Mouse (Mus musculus) c-Kit-positive CD71-positive TER-119-positive erythroid progenitor cells, embryonic 14.5 days (primary cell): ENCODE results near the gene Osbp2.
A peak's percentile ranks its signal among the peaks of the same experiment; 100 is the strongest.

Source experiments
- DNase-seq: peaks from one replicate; pipeline ENCODE4 v3.0.0-alpha.2; 2013; ENCODE audit warnings: low spot score

Gene Osbp2

DNA sequence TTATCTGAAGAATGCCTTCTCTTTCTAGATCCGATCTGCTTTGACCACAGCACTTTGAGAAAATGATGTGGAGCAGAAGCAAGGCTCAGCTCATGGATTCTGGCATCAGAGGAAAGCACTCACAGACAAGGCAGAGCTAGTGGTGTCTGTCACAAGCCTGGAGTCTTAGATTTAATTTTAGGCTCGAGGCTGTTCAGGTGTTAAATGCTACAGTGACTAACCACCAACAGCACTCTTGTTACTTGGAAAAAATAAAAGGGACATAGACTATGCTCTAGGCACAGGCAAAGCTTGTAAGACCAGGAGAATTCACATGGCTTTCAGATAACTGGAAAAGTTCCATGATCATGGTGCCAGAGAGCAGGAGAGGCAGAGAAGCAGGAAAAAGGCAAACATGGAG lies 40.3 kb downstream of the Osbp2 start:
- DNase-seq, result no peak

DNA sequence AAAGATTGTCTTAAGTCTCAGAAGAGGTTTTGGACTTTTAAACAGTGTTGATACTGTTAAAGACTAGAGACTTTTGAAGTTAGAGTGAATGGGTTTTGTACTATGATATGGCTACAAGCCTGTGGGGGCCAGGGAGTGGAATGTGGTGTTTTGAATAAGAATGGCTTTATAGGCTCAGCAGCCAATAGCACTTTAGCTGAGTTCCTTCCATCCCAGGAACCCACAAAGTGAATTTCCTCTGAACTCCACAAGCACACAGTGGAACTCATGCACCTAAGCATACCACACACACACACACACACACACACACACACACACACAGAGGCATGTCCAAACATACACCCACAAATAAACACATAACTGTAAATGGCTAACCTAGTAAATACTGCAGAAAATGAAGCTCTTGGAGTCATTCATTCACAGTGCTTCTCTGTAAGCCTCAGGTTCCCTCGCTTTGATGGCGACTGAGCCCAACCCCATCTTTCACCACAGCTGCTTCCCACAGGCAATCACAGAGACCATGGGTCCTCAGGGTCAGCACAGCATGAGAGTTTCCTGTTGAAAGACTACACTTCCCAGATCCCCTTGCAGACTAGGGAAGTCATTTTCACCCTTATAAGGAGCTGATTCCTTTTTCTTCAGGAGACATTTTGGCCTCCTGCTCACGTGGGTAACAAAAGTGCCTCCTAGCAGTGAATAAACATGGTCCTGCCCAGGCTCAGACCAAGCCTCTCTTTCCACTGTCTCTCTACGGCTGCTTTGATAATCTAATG lies 45.5 kb downstream of the Osbp2 start:
- DNase-seq, result no peak

GRCm38 (mm10) chr11:3815951-3816350 lies 47.8 kb downstream of the Osbp2 start:
- DNase-seq, result no peak

- no peak for DNase-seq
These were observed 50.4 kb downstream of the Osbp2 start for GRCm38 (mm10) chr11:3813340-3813739.

DNA sequence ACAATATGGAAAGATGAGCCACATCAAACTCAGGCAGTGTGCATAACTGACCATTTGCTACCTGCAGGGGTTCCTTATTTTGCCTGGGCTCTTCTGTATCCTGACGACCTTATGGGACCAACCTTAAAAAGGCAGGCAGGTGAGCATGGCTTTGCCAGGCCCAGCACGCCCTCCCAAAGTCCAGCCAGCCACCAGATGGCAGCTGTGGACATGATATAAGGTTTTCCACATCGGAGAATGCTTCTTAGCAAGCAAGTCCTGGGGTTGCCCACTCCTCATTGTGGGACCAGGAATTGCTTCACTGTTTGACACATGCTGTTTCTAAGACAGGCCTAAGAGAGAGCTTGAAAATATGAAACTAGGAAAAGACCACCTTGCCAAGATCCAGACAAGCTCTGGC lies 55.5 kb downstream of the Osbp2 start:
- DNase-seq, result no peak

GRCm38 (mm10) chr11:3805362-3805761 lies 58.3 kb downstream of the Osbp2 start:
- DNase-seq, result peak; percentile 24

DNA sequence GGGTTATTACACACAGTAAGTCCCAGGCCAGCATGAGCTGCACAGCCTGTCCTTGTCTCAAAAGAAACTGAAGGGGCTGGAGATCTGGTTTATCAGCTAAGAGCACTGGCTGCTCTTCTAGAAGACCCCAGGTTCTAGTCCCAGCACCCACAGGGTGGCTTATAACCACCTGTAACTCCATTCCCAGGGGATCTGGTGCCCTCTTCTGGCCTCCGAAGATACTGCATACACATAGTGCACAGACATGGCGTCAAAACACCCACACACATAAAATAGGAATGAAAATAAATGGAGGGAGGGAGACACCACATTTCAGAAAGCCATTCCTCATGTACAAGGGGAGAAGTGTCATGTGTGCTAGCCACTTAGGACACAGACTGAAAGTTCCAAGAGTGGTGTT lies 59.1 kb downstream of the Osbp2 start:
- no peak for DNase-seq

GRCm38 (mm10) chr11:3802057-3802456 lies 61.6 kb downstream of the Osbp2 start:
- no peak for DNase-seq

- DNase-seq, result no peak
These were observed 66.0 kb downstream of the Osbp2 start for GRCm38 (mm10) chr11:3797631-3798215.

DNA sequence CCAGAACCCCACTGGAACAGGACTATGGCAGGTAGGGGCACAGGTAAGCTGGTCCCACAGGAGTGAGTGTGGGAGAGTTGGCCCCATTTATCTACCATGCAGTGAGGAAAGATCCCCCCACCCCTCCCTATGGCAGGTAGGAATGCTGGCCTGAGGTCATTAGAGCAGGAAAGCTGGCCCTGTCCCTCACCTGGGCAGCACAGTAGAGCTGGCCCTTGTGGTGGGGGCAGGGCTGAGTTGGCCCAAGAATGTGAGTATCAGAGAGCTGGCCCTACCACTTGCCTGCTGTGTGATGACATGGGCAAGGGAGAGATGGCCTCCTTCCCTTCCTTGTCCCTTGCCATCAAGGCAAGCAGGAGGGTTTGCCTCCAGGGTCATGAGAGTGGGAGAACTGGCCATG lies 73.0 kb downstream of the Osbp2 start:
- no peak for DNase-seq

DNA sequence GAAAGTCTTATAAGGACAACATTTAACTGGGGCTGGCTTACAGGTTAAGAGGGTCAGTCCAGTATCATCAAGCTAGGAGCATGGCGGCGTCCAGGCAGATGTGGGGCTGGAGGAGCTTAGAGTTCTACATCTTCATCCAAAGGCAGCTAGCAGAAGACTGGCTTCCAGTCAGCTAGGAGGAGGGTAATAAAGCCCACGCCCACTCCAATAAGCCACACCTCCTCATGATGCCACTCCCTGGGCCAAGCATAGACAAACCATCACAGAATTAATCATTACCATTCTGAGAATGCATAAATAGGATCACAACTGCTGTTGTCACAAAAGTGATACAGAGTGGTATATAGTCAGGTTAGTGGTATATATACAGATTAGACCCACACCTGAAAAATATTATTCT lies 73.8 kb downstream of the Osbp2 start:
- no peak for DNase-seq

DNA sequence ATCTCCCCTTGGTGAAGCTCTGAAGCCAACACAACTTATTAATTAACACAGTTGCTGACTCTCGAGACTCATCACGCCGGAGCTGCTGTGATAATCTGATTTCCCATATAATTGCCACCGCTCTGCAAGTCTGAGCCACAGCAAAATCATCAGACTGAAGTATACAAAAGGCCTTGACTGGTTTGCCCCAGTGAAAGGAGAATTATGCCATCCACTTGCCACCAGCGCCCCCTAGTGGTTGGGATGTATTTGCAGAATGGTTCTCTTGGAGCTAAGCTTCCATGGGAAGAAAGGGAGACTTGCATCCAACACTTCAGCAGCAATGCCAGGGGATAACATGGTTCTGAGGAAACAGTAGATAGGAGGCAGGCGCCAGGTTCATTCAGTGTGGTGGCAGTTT lies 77.1 kb downstream of the Osbp2 start:
- DNase-seq, result peak; percentile 66

DNA sequence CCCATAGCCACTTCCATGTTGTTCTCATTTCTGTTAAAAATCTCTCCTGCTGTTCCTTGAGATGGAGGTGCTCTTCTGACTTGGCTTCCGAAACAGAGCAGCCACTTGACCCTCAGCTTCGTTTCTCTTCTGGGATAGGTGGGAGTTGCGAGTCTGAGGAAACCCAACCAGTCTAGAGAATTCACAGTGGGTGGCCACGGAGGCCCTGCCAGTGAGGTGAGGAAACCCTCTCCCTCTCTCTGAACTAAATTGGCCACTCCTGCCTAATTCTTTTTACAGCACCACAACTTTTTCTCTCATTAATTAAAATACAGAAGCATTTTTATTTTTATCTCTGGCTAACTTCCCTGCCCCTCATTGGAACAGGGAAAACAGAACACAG lies 88.4 kb downstream of the Osbp2 start:
- no peak for DNase-seq

DNA sequence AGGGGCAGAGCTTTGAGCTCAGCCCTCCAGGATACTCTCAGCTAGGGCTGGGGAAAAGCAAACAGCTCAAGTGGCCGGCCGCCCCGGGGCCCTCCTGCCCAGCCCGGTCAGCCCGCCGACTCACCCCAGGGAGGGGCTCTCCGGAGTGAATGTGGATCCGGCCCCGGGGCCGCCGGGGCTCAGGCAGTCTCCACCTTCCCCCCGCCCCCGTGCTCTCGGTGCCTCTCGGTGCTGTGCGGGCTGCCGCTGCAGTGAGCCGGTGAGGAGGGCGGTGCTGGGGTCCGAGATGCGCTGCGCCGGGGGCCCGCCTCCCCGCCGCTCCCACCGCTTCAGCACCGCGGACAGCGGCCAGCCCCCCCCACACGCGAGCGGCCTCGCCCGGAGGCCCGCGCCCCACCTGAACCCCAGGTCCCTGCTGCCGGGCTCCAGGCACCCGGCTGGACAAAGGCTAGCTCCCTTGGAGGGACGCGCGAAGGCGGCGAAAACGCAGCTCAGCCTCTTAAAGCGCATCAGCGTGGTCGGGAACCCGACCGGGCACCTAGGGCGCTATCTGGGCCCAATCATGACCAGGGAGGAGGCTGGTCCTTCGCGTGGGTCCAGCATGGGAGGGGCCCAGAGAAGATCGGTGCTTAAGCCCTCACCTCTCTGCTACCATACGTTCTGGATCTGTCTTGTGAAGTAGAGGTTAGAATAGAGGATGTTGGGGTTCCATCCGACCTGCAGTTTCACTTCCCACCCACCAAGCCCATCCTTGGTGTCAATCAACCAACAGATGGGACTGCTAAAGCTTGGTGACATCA lies 89.0 kb downstream of the Osbp2 start:
- no peak for DNase-seq

GRCm38 (mm10) chr11:3773782-3774462 lies 89.8 kb downstream of the Osbp2 start:
- DNase-seq, result no peak

DNA sequence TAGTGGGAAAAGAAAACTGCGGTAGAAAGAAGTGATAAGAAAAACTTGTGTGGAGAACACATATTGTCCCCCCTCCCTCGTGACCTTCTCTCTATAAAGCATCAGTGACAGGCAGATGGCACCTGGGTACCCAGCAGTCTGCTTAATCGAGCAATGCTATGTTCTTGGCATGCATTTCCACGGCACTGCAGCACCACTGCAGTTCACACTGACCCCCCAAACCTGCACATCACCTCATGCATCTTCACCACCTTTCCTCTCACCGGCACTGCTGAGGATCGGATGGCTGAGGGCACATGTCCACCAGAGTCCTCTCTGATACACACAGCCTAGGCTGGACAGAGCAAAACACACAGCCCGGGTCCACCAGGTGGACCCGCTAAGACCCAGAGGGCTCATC lies 90.6 kb downstream of the Osbp2 start:
- DNase-seq, result no peak

GRCm38 (mm10) chr11:3771348-3771747 lies 92.4 kb downstream of the Osbp2 start:
- peak; percentile 8 for DNase-seq

DNA sequence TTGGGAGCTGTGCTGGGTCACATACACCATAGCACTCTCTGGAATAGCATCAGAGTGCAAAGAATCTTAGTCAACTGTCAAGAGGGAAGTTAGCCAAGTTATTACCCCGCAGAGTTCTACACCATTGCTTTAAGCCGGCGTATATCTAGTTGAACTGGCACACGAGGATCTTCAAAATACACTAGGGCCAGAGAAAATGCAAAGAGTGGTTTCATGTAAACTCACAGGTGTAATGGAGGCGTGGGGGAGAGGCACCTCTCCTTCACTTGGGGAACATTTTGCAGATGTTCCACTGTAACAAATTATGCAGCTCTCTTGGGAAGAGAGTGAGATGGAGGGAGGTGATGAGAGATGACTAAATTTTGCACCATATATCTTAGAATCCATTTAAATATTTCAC lies 95.9 kb downstream of the Osbp2 start:
- DNase-seq, result no peak

DNA sequence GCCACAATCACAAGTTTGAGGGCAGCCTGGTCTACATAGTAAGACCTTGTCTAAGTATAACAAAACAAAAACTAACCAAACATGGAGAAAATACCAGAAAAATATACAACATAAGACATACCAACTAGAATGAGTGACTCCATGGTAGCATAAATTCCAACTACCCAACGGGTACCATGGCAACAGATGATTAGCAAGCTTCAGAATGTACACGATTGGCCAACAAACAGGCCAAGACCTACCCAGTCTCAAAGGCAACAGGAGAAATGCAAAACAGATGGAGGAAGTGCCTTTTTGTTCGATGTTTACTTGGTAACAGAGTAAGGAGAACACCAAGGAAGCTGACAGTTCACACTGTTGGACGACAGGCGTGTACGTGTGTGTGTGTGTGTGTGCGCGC lies 96.7 kb downstream of the Osbp2 start:
- DNase-seq, result no peak

DNA sequence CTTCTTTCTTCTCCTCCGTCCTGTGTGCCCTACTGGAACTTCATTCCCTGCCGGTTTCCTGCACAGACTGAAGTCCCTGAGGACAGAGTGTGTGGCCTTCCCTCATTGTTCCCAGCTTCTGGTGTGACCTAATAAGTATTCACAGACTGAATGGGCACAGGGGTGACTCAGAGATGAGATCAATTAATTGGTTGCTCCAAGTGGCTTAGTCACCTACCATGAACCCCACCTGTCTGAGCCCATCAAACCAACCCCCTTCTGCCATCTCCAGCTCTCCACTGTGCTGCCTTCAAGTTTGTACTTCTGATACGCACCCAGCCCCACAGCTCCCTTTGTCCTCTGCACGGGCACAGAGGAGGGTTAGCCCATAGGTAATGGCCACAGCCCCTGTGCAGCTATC lies 99.4 kb downstream of the Osbp2 start:
- DNase-seq, result no peak

- no peak for DNase-seq
These were observed 101.8 kb downstream of the Osbp2 start for GRCm38 (mm10) chr11:3761775-3762501.

GRCm38 (mm10) chr11:3761339-3761738 lies 102.4 kb downstream of the Osbp2 start:
- no peak for DNase-seq
